Mouse (Mus musculus): ENCODE measurements around the gene Reg1. TPM values are rescaled to one million over a fixed set of nuclear protein-coding genes. Genes with fewer than 3 reads are reported as not detected.
A peak's percentile ranks its signal among the peaks of the same experiment; 100 is the strongest.

Gene Reg1
- polyA plus RNA-seq, 1 experiment from 2014 or later: not detected

DNA sequence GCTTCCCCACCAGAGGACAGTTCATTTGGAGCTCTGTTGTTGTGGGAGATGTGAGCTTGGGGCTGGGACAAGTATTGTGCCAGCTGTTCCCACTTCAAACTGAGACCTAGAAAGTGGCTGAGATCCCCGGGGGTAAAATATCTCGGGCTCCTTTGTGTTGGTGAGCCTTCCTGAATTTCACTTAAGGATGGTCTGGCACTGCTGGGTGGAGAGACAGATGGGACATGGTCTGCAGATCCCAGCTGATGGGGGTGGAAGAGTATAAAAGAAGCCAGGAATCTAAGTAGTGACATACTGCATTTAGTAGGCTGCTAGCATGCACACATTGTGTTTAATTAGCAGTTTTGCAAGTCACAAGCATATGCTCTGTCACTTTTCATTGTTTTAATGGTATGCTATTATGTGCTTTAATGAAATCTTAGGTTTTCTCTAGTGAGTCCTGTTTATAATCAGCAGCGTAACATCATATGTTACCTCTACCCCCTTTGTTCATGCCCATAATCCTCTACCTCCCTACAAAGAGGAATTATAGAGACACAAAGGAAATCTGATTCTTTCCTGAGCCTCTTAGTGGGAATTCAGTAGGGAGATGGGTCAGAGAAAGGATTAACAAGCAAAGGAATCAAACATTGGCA, 37.8 kb downstream of the Reg1 start:
- H3K4me3 ChIP-seq (ENCODE audit: low read depth, low read length): no peak overlapping the region
- no peaks in the 10 kb centered on the region for H3K36me3 ChIP-seq (ENCODE audit: control insufficient read depth, insufficient read depth, low read length)
- H3K4me1 ChIP-seq (ENCODE audit: control insufficient read depth, insufficient read depth, low read length): no peaks in the 10 kb centered on the region
- H3K9me3 ChIP-seq (ENCODE audit: control insufficient read depth, low read length): no peaks in the 10 kb centered on the region
- ATAC-seq (ENCODE audit: insufficient read depth, low FRiP score, low TSS enrichment) (peak; percentile 38; the same call in 1 of the 2 replicates), DNase-seq (ENCODE audit: low spot score) (peak; percentile 12)
- no peak overlapping the region for H3K4me2 ChIP-seq (ENCODE audit: low read depth)
- no peak overlapping the region for H3K9ac ChIP-seq (ENCODE audit: low read length)
- 52% methylated on average over 3 of the region's 3 CpGs for WGBS
- H3K27ac ChIP-seq (ENCODE audit: low read depth, low read length): no peak overlapping the region
- no peaks in the 10 kb centered on the region for H3K27me3 ChIP-seq (ENCODE audit: control insufficient read depth, insufficient read depth, low read length)

DNA sequence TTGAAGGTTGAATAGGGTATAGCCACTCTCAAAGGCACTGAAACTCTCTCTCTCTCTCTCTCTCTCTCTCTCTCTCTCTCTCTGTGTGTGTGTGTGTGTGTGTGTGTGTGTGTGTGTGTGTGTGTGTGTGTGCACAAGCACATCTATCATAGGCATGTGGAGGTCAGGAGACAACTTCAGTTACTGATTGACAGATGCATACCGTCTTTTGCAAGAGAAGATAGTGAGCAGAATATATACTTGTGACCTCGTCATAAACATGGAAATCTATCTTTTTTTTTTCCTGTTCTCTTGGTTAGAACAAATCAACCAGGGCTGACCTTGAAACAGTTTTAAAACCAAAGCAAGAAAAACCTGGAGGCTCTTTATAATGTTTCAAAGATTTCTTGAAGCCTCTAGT, 39.8 kb downstream of the Reg1 start:
- Histone ChIP-seq H3K4me2 (ENCODE audit: low read depth) (no peak overlapping the region), H3K27ac (ENCODE audit: low read depth, low read length) (no peak overlapping the region), H3K9me3 (ENCODE audit: control insufficient read depth, low read length) (no peaks in the 10 kb centered on the region), H3K4me3 (ENCODE audit: low read depth, low read length) (no peak overlapping the region), H3K4me1 (ENCODE audit: control insufficient read depth, insufficient read depth, low read length) (no peaks in the 10 kb centered on the region), H3K27me3 (ENCODE audit: control insufficient read depth, insufficient read depth, low read length) (no peaks in the 10 kb centered on the region), H3K9ac (ENCODE audit: low read length) (no peak overlapping the region), H3K36me3 (ENCODE audit: control insufficient read depth, insufficient read depth, low read length) (no peaks in the 10 kb centered on the region)
- DNase-seq (ENCODE audit: low spot score): no peak
- ATAC-seq (ENCODE audit: insufficient read depth, low FRiP score, low TSS enrichment): no peak
- 83% methylated on average over 2 of the region's 2 CpGs for WGBS

DNA sequence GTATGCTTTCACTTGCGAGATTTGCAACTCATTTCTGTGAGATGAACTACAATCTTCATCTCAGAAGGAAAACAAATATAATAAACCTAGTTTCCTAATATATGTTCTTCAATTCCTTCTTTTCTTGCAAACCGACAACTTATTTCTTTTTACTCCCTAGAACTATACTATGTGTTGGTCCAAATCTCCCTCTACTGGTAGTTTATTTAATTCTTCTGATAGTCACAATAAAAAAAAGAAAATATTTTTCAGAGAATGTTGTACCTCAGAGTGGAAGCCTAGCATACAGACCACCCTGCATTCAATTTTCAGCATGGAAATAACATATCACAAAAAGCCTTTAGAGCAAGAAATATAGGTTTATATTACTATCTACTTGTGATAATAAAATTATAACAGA, 40.8 kb downstream of the Reg1 start:
- Histone ChIP-seq H3K27me3 (ENCODE audit: control insufficient read depth, insufficient read depth, low read length) (no peaks in the 10 kb centered on the region), H3K4me2 (ENCODE audit: low read depth) (no peak overlapping the region), H3K27ac (ENCODE audit: low read depth, low read length) (no peak overlapping the region), H3K9me3 (ENCODE audit: control insufficient read depth, low read length) (no peaks in the 10 kb centered on the region), H3K36me3 (ENCODE audit: control insufficient read depth, insufficient read depth, low read length) (no peaks in the 10 kb centered on the region), H3K4me1 (ENCODE audit: control insufficient read depth, insufficient read depth, low read length) (no peaks in the 10 kb centered on the region), H3K4me3 (ENCODE audit: low read depth, low read length) (no peak overlapping the region), H3K9ac (ENCODE audit: low read length) (no peak overlapping the region)
- ATAC-seq (ENCODE audit: insufficient read depth, low FRiP score, low TSS enrichment) (no peak), DNase-seq (ENCODE audit: low spot score) (no peak)
- WGBS: 88% methylated on average over 2 of the region's 2 CpGs

DNA sequence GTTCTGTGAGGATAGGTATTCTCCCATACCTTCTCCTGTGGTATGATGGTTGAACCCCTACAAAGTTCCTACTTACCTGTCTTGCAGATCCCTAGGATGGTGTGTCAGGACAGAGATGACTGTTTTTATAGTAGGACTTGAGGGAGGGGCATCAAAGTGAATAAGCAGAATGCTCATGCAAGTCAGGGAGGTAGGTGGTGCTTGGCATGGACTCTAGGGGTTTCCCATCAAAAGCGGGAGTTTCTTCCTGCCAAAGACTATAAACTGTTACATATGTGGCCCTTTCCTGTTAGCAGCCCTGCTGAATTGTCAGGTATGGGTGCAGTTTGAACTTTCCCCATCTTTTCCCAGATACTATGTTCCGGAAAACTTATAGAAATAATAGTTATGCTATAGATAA, 46.3 kb downstream of the Reg1 start, which contains the start of gene Reg3g:
Gene Reg3g, minus strand, starts transcription at position 101 of the 400 bp plus-strand sequence.
- no peaks in the 10 kb centered on the region for H3K36me3 ChIP-seq (ENCODE audit: control insufficient read depth, insufficient read depth, low read length)
- no peaks in the 10 kb centered on the region for H3K27me3 ChIP-seq (ENCODE audit: control insufficient read depth, insufficient read depth, low read length)
- no peak within 1 kb of the TSS for H3K9ac ChIP-seq (ENCODE audit: low read length)
- no peak within 1 kb of the TSS for H3K4me3 ChIP-seq (ENCODE audit: low read depth, low read length)
- H3K4me2 ChIP-seq (ENCODE audit: low read depth): no peak within 1 kb of the TSS
- WGBS: 92% methylated on average over 2 of the region's 2 CpGs
- no peak within 1 kb of the TSS for H3K27ac ChIP-seq (ENCODE audit: low read depth, low read length)
- H3K9me3 ChIP-seq (ENCODE audit: control insufficient read depth, low read length): no peaks in the 10 kb centered on the region
- DNase-seq (ENCODE audit: low spot score) (no peak), ATAC-seq (ENCODE audit: insufficient read depth, low FRiP score, low TSS enrichment) (no peak)
- no peaks in the 10 kb centered on the region for H3K4me1 ChIP-seq (ENCODE audit: control insufficient read depth, insufficient read depth, low read length)

DNA sequence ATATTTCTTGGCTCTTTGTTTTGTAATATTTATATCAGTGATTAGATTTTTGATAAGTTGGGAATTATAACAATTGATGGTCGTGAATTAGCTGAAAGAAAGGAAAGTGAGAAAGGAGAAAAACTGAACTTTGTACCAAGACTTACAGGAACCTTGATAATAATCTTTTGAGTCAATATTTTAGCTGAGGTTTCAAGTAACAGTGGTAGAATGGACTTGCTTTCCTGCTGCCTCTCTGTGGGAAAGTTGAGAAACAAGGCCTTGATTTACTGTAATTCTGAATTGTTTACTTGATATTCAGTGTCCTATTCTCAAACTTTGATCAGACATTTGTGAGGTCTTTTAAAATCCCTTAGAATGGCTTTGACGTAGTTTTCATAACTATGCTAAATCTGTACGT, 46.8 kb downstream of the Reg1 start:
- Histone ChIP-seq H3K27ac (ENCODE audit: low read depth, low read length) (no peak overlapping the region), H3K36me3 (ENCODE audit: control insufficient read depth, insufficient read depth, low read length) (no peaks in the 10 kb centered on the region), H3K27me3 (ENCODE audit: control insufficient read depth, insufficient read depth, low read length) (no peaks in the 10 kb centered on the region), H3K9ac (ENCODE audit: low read length) (no peak overlapping the region), H3K4me2 (ENCODE audit: low read depth) (no peak overlapping the region), H3K4me1 (ENCODE audit: control insufficient read depth, insufficient read depth, low read length) (no peaks in the 10 kb centered on the region), H3K4me3 (ENCODE audit: low read depth, low read length) (no peak overlapping the region), H3K9me3 (ENCODE audit: control insufficient read depth, low read length) (no peaks in the 10 kb centered on the region)
- DNase-seq (ENCODE audit: low spot score): no peak
- ATAC-seq (ENCODE audit: insufficient read depth, low FRiP score, low TSS enrichment): no peak
- 80% methylated on average over 3 of the region's 3 CpGs for WGBS

Other genes with a start within 250 kb of the Reg1 start
- gene Reg3b, start 52.1 kb upstream of the Reg1 start, polyA plus RNA-seq (2014; fragmentation: Nextera tagmentation; extraction: Ambion mirVana): not detected in 2 replicates
- gene Reg3d, start 43.8 kb upstream of the Reg1 start, polyA plus RNA-seq (2014; fragmentation: Nextera tagmentation; extraction: Ambion mirVana): not detected in 2 replicates
- not detected in 2 replicates for gene Reg3a, start 42.0 kb upstream of the Reg1 start, polyA plus RNA-seq (2014; fragmentation: Nextera tagmentation; extraction: Ambion mirVana)
- not detected in 2 replicates for gene Reg2, start 27.1 kb upstream of the Reg1 start, polyA plus RNA-seq (2014; fragmentation: Nextera tagmentation; extraction: Ambion mirVana)
- not detected in 2 replicates for gene Reg3g, start 46.2 kb downstream of the Reg1 start, polyA plus RNA-seq (2014; fragmentation: Nextera tagmentation; extraction: Ambion mirVana)